Mouse (Mus musculus) adrenal gland, adult 2 months (tissue): Measurements from ENCODE around the gene Syvn1. TPM values are rescaled to one million over a fixed set of nuclear protein-coding genes. Genes with fewer than 3 reads are reported as not detected.
"Not testable (repeated sequence)": the region's sequence is repeated elsewhere in the genome, so short reads cannot be mapped to it uniquely, and the experiment has no call there.

Experiments used
- DNase-seq: peaks from one replicate; pipeline ENCODE4 v3.0.0; 2021
- polyA plus RNA-seq: library from polyadenylated mRNA; depleted of rRNA; stranded (reverse); fragments of >200 nt; gene quantifications from 2 replicates; pipeline ENCODE4 v1.2.3, GENCODE M21; 2012
- total RNA-seq, 2 experiments: library from RNA; stranded (reverse); gene quantifications; 2 replicates each; pipeline ENCODE4 v1.2.3; 2021

Gene Syvn1
- total and polyA plus RNA-seq, 3 experiments, result 54.1 to 114 (median 71.3) TPM

DNA sequence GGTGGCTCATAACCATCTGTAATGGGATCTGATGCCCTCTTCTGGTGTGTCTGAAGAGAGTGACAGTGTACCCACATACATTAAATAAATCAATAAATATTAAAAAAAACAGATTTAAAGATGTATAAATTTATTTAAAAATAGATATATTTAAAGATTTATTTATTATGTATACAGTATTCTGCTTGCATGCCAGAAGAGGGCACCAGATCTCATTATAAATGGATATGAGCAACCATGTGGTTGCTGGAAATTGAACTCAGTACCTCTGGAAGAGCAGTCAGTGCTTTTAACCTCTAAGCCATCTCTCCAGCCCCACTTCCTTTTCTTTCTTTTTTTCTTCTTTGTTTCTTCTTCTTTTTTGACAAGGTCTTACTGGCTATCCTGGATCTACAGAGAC lies 6.4 kb upstream of the Syvn1 start:
- no peak for DNase-seq

DNA sequence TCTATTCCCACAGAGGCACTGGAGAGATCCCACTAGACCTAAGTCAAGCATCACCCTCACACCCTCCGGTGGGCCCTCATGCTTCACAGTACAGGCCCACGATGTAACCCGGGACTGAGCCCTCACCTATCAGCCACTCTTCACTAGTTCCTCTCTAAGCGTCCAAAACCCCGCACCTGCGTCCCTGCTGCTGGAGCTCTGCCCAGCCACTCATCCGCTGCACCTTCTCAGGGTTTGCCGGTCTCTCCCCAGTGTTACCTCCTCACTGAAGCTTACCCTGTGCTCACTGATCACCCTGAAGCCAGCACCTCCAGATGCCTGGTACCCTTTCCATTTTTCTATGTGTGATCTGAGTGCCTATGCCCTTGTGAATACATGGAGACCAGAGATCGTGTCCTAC lies 4.1 kb upstream of the Syvn1 start:
- DNase-seq, result no peak

DNA sequence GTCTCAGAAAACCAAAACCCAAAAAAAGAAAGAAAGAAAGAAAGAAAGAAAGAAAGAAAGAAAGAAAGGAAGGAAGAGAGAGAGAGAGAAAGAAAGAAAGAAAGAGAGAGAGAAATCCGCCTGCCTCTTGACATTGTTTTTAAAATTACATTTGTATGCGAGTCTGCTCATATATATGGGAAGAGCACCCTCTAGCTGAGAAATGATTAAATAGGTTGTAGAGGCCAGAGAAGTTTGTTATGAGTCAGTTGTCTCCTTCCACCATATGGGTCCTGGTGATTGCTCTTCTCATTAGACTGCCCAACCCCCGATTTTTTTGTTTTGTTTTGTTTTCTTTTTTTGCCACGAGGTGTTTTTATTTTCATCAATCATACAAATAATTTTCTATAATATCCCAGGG lies 2.3 kb upstream of the Syvn1 start:
- not testable (repeated sequence) for DNase-seq

DNA sequence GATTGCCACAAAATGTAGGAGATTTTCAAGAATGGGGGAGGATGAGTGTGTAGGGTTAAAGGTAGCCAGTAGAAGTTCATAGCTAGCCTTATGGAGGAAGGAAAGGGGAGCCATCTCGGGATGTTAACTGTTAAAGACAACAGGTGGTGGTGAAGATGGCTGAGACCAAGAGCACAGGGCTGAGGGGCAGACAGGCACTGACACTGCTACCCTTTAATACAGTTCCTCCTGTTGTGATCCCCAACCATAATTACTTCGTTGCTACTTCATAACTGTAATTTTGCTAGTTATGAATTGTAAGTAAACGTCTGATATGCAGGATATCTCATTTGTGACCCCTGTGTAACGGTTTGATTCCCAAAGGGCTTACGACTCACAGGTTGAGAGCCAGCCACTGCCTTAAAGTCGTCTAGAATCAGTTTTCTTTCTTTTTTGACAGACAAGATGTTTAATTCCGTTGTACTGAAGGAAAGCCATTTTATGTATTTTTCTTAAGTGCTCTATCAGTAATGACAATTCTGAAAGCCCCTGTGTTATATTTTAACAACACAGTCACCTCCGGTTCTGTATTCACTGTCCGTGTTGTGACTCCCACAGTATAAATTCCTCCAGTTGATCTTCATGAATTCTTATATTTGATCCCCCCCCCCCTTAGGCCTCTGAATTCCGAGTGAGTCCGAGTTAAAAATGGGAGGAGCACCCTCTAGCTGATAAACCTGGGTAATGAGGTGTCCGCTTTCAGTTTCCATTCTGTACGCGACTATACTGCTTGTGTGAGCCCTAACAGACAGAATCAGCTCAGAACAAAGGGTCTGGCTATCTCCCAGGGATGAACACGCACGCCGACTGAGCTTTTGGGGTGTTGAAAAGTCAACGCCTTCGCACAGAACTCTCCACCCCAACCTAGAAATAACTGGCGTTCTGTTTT lies 746 bp upstream of the Syvn1 start:
- DNase-seq, result no peak

DNA sequence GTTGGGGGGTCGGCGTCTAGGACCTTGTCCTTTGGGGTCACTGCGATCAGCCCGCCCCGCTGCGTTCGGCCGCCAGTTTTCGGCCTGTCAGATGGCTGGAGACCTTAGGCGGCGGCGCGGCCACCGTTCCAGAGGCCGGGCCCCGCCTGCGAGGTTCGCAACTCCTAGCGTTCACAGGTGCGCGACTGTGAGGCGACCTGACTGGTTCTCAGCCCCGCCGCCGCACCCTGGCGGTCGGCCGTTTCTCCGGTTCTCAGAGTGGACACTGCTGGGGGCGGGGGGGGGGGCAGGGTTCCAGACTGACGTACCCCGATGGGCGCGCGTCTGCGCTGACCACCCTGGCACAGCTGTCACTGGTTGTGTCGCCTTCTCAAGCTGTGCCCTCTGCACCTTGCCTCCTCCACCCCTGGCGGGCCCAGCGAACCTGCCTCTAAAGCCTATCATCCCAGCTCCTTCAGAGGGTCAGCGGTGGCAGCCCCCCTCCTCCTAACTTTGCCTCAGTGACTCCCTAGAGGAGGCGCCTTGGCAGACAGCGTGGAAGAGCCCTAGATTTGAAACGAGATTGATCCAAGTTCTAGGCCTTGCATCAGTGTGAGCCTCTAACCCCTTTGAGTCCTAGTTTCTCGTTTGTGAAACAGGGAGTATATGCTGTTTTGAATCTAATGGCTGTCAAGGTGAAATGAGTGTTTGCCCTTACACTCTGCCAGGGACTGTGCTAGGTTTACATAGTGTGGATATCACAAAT lies 950 bp downstream of the Syvn1 start:
- peak; percentile 35 for DNase-seq

DNA sequence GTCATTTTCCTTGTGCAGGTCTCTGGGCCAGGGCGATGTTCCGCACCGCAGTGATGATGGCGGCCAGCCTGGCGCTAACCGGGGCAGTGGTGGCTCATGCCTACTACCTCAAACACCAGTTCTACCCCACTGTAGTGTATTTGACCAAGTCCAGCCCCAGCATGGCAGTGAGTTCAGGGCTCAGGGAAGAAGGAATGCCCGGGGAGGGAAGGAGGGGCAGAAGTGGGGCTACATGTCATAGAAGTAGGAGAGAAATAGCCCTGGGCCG lies 1.5 kb downstream of the Syvn1 start:
- no peak for DNase-seq

DNA sequence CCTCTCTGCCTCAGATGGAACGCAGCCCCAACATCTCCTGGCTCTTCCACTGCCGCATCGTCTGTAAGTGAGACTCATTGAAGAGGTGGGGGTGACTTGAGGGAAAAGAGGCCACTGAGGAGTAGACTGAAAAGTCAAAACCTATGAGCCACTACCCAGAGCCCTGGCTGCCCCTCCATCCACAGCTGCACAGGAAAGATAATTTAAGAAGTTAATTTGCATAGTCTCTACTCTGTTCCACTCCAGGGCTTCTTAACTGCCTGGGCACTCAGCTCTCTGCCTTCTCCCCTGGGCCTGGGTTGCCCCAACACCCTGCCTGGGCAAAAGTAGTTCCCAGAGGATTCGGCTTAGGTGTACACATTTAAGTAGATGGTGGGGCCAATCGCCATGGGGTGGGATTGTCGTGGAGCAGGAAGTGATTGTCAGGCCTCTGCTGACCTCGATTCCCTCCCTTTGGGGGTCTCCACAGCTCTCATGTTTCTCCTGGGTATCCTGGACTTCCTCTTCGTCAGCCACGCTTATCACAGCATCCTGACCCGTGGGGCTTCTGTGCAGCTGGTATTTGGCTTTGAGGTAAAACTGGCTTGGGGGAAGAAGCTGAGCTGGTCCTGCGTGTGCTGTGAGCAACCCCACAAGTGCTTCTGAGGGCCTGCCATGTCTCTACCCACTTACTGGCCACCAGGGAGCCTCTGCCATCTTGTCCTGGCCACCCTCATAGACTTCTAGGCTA lies 2.5 kb downstream of the Syvn1 start:
- DNase-seq, result no peak

DNA sequence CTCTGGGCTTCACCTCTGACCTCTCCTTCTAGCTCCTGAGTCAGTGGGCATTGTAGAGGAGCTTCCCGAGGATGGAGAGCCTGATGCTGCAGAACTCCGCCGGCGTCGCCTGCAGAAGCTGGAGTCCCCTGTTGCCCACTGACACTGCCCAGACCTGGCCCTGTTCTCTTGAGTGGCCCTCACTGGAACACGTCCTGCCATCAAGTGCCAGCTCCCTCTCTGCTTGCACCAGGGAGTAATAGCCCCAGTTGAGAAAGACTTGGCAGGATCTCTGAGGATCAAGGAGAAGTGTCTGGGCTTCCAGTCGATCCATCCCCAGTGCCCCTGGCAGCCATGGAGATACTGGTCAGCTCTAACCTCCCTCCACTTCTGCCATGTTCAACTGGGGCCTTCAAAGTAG lies 6.1 kb downstream of the Syvn1 start:
- peak; percentile 47 for DNase-seq

DNA sequence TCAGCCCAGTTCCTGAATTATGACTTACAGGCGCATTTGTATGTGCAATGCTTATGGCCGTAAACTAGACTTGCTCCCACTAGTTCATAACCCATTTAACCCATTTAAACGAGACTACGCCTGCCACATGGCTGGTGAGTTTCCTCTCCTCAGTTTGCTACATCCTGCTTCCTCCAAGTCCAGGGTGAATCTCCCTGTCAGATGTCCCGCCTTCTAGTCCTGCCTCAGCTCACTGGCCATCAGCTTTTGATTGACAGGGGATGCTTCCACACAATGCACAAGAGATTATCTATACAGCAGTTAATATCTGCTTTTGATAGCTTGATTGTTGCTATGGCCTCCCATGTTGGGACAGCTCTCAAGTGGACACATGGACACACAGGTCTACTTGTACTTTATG lies 7.9 kb downstream of the Syvn1 start:
- DNase-seq, result no peak

DNA sequence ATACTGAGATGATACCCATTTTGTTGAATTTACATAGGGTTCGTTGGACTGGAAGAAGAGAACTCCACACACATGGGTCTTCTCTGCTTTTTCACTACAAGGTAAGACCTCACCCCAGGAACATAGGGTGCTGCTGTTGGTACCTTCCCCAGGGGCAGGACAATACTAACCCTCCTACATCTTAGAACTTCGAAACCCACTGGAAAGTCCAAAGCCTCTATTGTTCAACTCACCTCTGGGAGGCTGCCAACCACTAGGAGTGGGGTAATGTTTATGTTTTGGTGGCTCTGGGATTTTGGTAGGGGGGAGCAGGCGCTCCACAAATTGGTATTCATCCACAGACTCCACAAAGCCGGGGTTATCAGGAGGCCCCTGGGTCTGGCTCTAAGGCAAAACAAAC lies 10.3 kb downstream of the Syvn1 start:
- no peak for DNase-seq

DNA sequence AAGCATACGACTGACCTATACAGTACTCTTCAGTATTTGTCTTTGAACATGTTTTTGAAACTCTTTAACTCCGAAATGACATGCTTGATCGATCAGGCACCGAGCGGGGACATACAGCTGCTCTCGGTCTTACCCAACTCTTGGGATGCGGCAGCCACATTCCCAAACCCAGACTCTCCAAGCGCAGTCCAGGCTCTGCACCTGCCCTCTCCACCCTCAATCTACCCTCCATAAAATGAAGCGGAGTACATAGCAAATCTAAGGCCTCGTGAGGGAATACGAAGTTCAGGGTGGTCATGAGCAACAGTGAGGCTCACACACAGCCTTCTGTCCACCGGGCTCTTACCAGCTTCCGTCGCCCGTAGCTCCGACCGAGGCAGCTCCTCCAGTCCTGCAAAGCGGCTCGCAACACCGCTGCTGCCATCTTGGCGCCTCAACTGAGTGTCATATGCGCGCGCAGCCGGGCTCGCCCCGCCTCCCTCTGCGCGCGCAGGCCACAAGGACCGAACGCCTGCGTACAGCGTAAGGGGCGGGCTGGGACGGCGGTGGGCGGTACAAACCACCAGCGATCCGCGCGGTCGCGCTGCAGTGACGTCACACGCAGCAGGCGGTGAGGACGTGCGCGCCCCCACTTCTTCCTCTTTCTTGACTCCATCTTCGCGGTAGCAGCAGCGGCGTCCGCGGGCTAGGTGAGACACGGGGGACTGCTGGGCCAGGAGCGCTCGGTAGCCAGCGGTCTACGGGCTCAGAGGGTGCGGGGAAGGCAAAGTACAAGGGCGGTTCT lies 11.1 kb downstream of the Syvn1 start, which contains the start of the genes Mrpl49 and Fau:
Gene Mrpl49, minus strand, starts transcription at position 473 of the 784 bp plus-strand sequence.
Gene Fau, plus strand, starts transcription at position 532 of the 784 bp plus-strand sequence.
- peak; percentile 99 for DNase-seq

DNA sequence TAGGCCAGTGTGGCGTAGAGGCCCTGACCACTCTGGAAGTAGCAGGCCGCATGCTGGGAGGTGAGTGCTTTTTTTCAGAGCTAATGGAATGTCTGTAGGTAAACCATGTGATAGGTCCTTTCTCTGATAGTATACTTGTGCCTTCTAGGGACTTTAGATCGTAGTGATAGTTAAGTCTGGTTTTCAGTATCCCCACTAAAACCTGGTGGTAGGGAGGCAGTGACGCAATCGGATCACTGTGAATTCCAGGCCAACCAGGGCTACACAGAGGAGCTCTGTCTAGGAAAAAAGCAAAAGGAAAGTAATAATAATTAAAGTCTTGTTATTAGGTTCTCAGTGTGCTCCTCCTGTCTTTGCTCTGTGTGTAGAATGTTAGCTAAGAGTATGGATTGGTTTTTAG lies 12.1 kb downstream of the Syvn1 start:
- DNase-seq, result no peak

DNA sequence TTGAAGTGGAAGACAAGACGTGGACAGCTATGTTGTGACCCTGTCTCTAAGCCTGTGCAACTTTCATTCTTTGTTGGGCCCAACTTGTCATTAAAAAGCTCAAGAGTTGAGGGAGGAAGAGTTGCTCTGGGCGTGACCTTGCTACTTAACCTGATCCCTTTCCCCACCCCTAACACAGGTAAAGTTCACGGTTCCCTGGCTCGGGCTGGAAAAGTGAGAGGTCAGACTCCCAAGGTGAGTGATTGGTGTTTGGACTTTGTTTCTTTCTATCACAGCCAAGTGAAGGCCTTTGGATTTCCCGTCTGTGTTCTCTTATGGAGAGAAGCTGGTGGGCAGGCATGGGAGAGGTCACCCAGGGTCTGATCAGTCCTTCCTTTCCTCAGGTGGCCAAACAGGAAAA lies 12.6 kb downstream of the Syvn1 start:
- DNase-seq, result no peak

DNA sequence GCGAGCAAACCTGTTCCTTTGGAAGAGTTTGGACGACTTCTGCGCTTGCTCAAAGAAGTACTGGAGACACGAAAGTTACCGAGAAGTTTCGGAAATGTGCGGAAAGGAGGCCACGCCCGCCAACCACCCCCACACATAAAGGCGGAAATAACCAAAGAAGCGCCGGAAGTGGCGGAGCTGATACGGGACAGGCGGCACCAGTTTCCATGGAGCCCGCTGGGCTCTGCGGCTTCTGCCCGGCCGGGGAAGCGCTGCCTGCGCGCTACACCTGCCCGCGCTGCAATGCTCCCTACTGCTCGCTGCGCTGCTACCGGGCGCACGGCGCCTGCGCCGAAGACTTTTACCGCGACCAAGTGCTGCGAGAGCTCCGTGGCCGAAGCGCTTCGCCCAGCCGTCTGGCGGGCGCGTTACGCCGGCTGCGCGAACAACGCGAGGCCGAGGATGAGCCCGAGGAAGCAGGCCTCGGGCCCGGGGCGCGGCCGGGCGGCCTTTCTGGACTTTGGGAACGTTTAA lies 14.7 kb downstream of the Syvn1 start, which contains the start of gene Znhit2:
Gene Znhit2, plus strand, starts transcription at position 172 of the 513 bp plus-strand sequence.
- peak; percentile 96 for DNase-seq

DNA sequence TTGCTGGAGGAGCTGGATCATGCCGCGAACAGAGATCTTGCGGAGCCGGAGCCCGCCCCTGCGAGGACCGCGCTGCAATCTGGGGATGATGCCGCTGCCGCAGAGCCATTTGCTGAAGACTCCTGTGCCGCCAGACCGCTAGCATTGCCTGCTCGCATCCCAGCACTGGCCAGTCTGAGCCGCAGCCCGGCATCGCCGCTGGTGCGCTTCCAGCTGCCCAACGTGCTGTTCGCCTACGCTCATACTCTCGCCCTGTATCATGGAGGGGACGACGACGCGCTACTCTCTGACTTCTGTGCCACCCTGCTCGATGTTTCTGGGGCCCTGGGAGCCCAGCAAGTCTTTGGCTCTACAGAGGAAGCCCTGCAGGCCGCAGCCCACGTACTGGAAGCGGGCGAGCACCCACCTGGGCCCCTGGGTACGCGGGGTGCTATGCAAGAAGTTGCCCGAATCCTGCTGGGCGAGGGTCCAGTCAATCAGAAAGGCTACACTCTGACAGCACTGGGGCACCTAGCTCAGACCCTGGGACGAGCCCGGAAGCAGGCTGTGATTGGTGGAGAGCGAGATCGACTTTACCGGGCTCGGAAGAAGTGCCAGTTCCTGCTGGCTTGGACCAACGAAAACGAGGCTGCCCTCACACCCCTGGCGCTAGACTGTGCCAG lies 15.4 kb downstream of the Syvn1 start:
- peak; percentile 60 for DNase-seq

DNA sequence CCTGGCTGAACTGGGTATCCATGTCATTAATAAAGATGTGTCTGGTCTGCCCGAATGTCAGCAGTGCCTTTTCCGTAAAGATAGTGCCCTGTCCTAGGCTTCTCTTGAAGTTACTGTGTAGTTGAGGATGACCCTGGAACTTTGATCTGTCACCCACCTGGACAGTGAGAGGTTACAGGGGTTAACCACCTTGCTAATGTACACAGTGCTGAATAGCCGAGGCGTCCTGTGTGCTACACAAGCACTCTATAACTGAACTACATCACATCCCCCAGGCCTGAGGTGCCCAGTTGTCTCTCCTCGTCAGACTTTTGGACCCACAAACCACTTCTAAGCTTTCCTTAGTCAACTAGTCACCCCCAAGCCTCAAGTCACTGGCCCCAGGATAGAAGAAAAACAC lies 16.0 kb downstream of the Syvn1 start:
- no peak for DNase-seq

DNA sequence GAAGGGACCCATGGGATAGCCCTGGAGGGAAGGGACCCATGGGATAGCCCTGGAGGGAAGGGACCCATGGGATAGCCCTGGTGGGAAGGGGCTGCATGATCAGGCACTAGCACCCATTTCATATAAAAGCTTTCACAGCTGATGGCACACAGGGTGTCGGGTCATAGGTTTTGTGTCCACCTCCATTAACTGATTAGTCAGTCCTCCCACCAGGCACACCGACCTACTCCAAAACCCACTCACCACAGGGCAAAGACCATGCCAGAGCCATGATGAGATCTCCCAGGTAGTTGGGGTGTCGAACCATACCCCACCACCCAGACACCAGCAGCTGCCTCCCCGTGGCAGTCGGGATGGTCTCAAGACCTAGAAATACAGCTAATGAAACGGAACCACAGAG lies 16.7 kb downstream of the Syvn1 start:
- DNase-seq, result no peak

DNA sequence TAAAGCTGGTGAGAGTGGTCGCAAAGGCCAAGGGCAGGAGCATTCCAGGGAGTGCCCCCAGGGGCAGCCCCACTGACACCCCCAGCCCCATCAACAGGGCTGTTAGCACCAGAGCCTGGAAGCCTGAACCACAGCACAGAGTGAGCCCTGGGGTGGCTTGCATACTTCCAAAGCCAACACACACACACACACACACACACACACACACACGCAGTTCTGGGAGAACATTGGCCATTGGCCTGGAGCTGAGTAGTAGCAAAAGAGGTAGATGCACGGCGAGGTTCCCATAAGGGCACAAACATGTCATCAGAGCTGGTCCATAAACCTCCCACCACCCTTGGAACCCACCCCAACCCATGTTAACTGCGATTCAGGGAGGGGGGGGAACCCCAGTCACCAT lies 20.2 kb downstream of the Syvn1 start:
- no peak for DNase-seq

DNA sequence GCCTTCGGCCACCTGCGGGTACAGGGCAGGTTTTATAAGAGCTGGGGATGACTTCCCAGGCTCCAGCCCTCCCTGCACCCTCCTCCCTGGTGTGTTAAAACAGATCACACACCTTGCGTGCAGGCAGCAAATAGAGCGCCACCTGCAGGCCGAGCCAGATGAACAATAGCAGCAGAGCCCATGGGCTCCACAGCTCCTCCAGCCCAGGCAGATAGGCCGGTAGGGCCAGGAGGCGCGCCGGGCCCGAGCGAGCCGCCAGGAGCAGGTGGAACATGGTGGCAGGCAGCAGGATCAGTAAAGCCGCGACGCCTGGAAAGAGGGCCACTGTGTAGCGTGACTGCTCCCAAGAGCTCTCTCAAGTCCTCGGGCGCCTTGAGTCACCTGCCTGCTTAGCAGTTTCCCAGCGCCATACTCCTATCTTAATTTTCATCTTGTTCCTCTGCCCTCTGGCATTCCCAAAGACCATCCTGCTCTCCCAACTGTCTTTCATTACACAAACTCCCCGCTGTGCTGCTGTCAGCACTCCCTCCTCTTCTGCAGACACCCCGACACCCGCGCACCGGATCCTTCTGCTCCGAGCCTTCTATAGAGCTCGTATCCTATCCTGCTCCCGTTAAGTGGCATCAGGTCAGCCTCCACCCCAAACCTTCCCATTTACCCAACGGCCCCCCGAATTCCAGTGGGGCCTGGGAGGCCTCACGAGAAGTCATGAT lies 20.8 kb downstream of the Syvn1 start:
- DNase-seq, result peak; percentile 86

DNA sequence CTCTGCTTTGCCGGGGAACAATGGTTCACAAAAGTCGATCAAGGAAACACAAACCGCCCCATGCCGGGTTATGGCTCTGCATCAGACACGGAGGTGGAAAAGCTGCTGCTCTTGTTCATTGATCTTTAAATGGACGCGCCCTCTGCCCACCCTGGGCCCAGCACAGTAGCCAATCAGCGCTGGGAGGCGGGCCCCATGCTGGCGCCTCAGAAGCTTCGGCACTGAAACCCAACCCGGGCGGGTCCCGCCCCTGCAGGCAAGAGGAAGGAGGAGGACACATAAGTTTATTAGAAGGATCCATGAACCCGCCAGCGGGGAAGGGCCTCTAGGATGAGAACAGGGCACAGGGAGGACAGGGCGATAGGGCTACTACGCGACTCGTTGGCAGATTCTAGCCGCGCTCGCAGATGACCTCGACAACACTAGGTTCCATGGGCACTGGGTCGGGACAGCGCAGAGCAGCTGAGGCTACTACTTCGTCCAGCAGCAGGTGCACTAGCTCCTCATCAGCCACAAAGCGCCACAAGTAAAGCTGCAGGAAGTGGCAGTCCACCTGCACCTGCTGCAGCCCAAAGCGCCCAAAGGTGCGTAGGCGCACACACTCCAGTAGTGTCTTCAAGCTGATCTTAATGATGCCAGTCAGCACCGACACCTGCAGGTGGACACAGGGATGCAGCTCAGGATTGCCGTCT lies 21.5 kb downstream of the Syvn1 start, which contains the start of gene Tm7sf2:
Gene Tm7sf2, minus strand, starts transcription at position 650 of the 692 bp plus-strand sequence.
- DNase-seq, result peak; percentile 96
